Mouse (Mus musculus): Measurements from ENCODE around the gene Calm2.

- no peak; a peak in 1 of 4 replicates for TF ChIP-seq EP300 (IDR thresholded peaks at IDR 0.05; ENCODE audit: low read depth in 1 of 2, low read length in 2 of 2)
- no peak for TF ChIP-seq E2F4 (IDR thresholded peaks at IDR 0.05; ENCODE audit: borderline replicate concordance, low read depth, low read length)
- no peak for TF ChIP-seq CTCF (IDR thresholded peaks at IDR 0.05 in 2 of 3, conservative IDR thresholded peaks at IDR 0.05 in 1 of 3; ENCODE audit: control insufficient read depth in 1 of 3, insufficient read depth in 1 of 3, low read depth in 2 of 3, low read length in 3 of 3, poor library complexity in 1 of 3, severe bottlenecking in 1 of 3)
- no peak for TF ChIP-seq GATA1 (IDR thresholded peaks at IDR 0.05; ENCODE audit: low read depth, low read length)
Observed at GRCm38 (mm10) chr17:87448339-87448738, 1.6 kb upstream of the Calm2 start.

All from MEL (cell line).